Mouse (Mus musculus): ENCODE results near the gene Vmn2r96. TPM values are rescaled to one million over a fixed set of nuclear protein-coding genes. Genes with fewer than 3 reads are reported as not detected.
"Not testable (repeated sequence)": the region's sequence is repeated elsewhere in the genome, so short reads cannot be mapped to it uniquely, and the experiment has no call there.

The Vmn2r96 gene
- not detected in 2 replicates for polyA plus RNA-seq (2015; fragmentation: Nextera tagmentation; extraction: Ambion mirVana)

GRCm38 (mm10) chr17:18572851-18573250 lies at the start of gene Vmn2r96:
Vmn2r96 (plus strand) TSS chr17:18573151.
- not testable (repeated sequence) for H3K4me2 ChIP-seq; H3K9me3 ChIP-seq; H3K36me3 ChIP-seq; H3K27ac ChIP-seq; H3K4me1 ChIP-seq; H3K27me3 ChIP-seq; H3K9ac ChIP-seq; H3K4me3 ChIP-seq; ATAC-seq (ENCODE audit: borderline replicate concordance, extremely low read depth, low FRiP score, low TSS enrichment)
- 74% methylated on average over 1 of the region's 1 CpGs for WGBS

GRCm38 (mm10) chr17:18523371-18523770 lies 49.6 kb upstream of the Vmn2r96 start:
- ATAC-seq (ENCODE audit: borderline replicate concordance, extremely low read depth, low FRiP score, low TSS enrichment) = no peak
- no peaks in the 10 kb centered on the region for H3K36me3 ChIP-seq
- no peaks in the 10 kb centered on the region for H3K4me1 ChIP-seq
- no peak overlapping the region for H3K27ac ChIP-seq
- H3K4me3 ChIP-seq = no peak overlapping the region
- H3K9ac ChIP-seq = no peak overlapping the region
- peaks cover 7% of the 10 kb centered on the region; the same call in 1 of the 2 replicates for H3K9me3 ChIP-seq
- H3K4me2 ChIP-seq = no peak overlapping the region
- no peaks in the 10 kb centered on the region for H3K27me3 ChIP-seq

- Histone ChIP-seq H3K9ac (no peak overlapping the region), H3K9me3 (peaks cover 4% of the 10 kb centered on the region; the same call in 1 of the 2 replicates), H3K4me1 (no peaks in the 10 kb centered on the region), H3K27ac (no peak overlapping the region), H3K27me3 (no peaks in the 10 kb centered on the region), H3K36me3 (no peaks in the 10 kb centered on the region), H3K4me2 (no peak overlapping the region), H3K4me3 (no peak overlapping the region)
- no peak for ATAC-seq (ENCODE audit: borderline replicate concordance, extremely low read depth, low FRiP score, low TSS enrichment)
- 67% methylated on average over 1 of the region's 1 CpGs for WGBS
Measured at GRCm38 (mm10) chr17:18523991-18524390, 49.0 kb upstream of the Vmn2r96 start.

GRCm38 (mm10) chr17:18558212-18559158 lies 14.5 kb upstream of the Vmn2r96 start:
- not testable (repeated sequence) for H3K9ac ChIP-seq; H3K4me1 ChIP-seq; ATAC-seq (ENCODE audit: borderline replicate concordance, extremely low read depth, low FRiP score, low TSS enrichment); H3K27me3 ChIP-seq; H3K4me2 ChIP-seq; H3K4me3 ChIP-seq; H3K36me3 ChIP-seq; H3K27ac ChIP-seq
- WGBS = 85% methylated on average over 31 of the region's 31 CpGs
- H3K9me3 ChIP-seq = peaks cover 21% of the 10 kb centered on the region; the same call in 1 of the 2 replicates

GRCm38 (mm10) chr17:18566186-18566585 lies 6.8 kb upstream of the Vmn2r96 start:
- not testable (repeated sequence) for H3K27ac ChIP-seq; H3K36me3 ChIP-seq; H3K4me2 ChIP-seq; H3K4me3 ChIP-seq; H3K4me1 ChIP-seq; ATAC-seq (ENCODE audit: borderline replicate concordance, extremely low read depth, low FRiP score, low TSS enrichment); H3K9ac ChIP-seq; H3K27me3 ChIP-seq
- H3K9me3 ChIP-seq = peaks cover 16% of the 10 kb centered on the region; the same call in 1 of the 2 replicates
- WGBS = 87% methylated on average over 17 of the region's 17 CpGs

GRCm38 (mm10) chr17:18615151-18615550 lies 42.2 kb downstream of the Vmn2r96 start:
- H3K9ac ChIP-seq; H3K4me2 ChIP-seq; H3K4me3 ChIP-seq; H3K27me3 ChIP-seq; H3K27ac ChIP-seq; H3K4me1 ChIP-seq; H3K9me3 ChIP-seq; H3K36me3 ChIP-seq; ATAC-seq (ENCODE audit: borderline replicate concordance, extremely low read depth, low FRiP score, low TSS enrichment): not testable (repeated sequence)
- whole genome bisulfite sequencing = 81% methylated on average over 6 of the region's 6 CpGs

- H3K27me3 ChIP-seq = no peaks in the 10 kb centered on the region
- no peak for ATAC-seq (ENCODE audit: borderline replicate concordance, extremely low read depth, low FRiP score, low TSS enrichment)
- H3K4me1 ChIP-seq = no peaks in the 10 kb centered on the region
- H3K36me3 ChIP-seq = no peaks in the 10 kb centered on the region
- no peak overlapping the region for H3K27ac ChIP-seq
- no peaks in the 10 kb centered on the region for H3K9me3 ChIP-seq
- H3K4me3 ChIP-seq = no peak overlapping the region
- H3K4me2 ChIP-seq = no peak overlapping the region
- H3K9ac ChIP-seq = no peak overlapping the region
Measured at GRCm38 (mm10) chr17:18626532-18626931, 53.6 kb downstream of the Vmn2r96 start.

Other genes with a start within 250 kb of the Vmn2r96 start
- gene Vmn2r95, start 149.1 kb upstream of the Vmn2r96 start, polyA plus RNA-seq (2015; fragmentation: Nextera tagmentation; extraction: Ambion mirVana) = not detected in 2 replicates

All from lung, embryonic 15.5 days (tissue).